Mouse (Mus musculus): ENCODE measurements around the gene Prl3d1.
"Not testable (repeated sequence)": the region's sequence is repeated elsewhere in the genome, so short reads cannot be mapped to it uniquely, and the experiment has no call there.

Gene Prl3d1

GRCm38 (mm10) chr13:27093890-27094289, at the start of gene Prl3d1:
TSS of gene Prl3d1 (plus strand) at chr13:27094190.
- not testable (repeated sequence) for DNase-seq

- DNase-seq = no peak
These were observed 36.7 kb upstream of the Prl3d1 start, which contains the start of gene Prl for GRCm38 (mm10) chr13:27057270-27057669. TSS of gene Prl (plus strand) at chr13:27057570.

GRCm38 (mm10) chr13:27059177-27059576, 34.8 kb upstream of the Prl3d1 start:
- no peak for DNase-seq

DNA sequence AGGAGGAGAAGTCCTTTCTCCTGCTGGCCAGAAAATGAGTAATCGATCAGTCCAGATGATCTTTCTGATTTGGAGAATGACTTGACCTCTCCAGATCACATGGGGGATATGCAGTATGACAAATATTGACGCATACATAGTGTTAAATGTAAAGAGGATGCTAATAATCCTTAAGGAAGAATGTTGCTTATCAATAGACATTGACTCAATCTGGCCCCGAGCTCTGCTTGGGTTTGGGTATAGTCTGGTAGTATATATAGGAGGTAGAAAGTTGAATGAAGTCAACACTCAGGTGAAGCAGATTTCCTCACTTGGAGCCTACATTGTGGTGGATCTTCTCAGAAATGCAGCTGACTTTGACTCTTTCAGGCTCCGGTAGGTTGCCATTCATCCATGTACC, 27.4 kb downstream of the Prl3d1 start, which contains the start of gene Prl3d2:
TSS of gene Prl3d2 (plus strand) at position 301 of the 400 bp plus-strand sequence.
- not testable (repeated sequence) for DNase-seq

DNA sequence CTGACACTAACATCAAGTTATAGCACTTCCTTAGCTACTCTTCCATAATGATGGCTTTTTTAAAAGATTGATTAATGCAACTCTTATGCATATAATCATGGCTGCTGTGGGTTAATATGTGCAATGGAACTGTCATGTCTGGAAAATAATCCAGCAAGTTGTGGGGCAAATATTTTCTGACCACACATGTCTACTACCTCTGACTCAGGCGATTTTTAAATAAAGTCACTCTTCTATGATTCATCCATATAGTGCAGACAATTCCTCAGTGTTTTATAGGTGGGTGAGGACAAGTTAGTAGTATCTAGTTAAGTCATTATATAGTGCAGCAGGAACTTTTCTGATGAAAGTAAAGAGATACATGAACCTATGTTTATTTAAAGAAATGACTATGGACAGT, 54.3 kb downstream of the Prl3d1 start:
- no peak for DNase-seq
